Mouse (Mus musculus) bone marrow, adult 2 months (tissue): ENCODE results near the gene Scoc.

Experiments
- CTCF ChIP-seq: fragments of 200-500 bp; IDR thresholded peaks from 2 replicates; pipeline ENCODE4 v1.5.1; 2011; ENCODE audit warnings: low read length, control low read depth; ENCODE audit not compliant: control insufficient read depth, insufficient read depth
- POLR2A ChIP-seq: fragments of 200-500 bp; IDR thresholded peaks from 2 replicates; pipeline ENCODE4 v1.6.1; 2011; ENCODE audit warnings: low read depth, mild to moderate bottlenecking, control low read depth, low read length, borderline replicate concordance; ENCODE audit not compliant: control insufficient read depth

DNA sequence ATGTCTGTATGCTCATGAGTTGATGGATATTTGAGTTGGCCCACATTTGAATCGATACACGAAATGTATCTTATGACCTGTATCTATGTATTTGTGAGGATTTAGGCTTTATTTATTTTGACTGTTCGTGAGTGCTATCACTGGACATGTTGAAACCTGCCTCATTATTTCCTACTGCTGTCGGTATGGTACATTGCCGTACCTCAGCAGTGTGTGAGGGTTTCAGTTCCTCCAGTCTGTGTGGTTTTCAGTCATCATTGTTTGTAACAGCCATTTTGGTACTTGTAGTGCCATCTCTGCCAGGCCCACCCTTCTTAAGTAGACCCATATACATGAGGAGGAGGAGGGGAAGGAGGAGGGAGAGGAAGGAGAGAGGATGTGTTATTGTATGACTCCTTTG, 63.9 kb downstream of the Scoc start:
- TF ChIP-seq CTCF, result no peak
- TF ChIP-seq POLR2A, result no peak
